Mouse (Mus musculus) brain, embryonic 14.5 days (tissue): ENCODE results near the gene Ccdc137. TPM values are rescaled to one million over a fixed set of nuclear protein-coding genes. Genes with fewer than 3 reads are reported as not detected.

ENCODE experiments used
- DNase-seq: peaks from one replicate; pipeline ENCODE4 v3.0.0-alpha.2; 2011; ENCODE audit warnings: low read depth
- CTCF ChIP-seq: fragments of 200-500 bp; IDR thresholded peaks from 2 replicates; pipeline ENCODE4 v1.5.1; 2012; ENCODE audit warnings: inconsistent platforms, mild to moderate bottlenecking, moderate library complexity, borderline replicate concordance; ENCODE audit not compliant: insufficient read depth, insufficient read length; ENCODE audit errors: extremely low read depth
- POLR2A ChIP-seq: fragments of 200-500 bp; IDR thresholded peaks from 2 replicates; pipeline ENCODE4 v1.6.1; 2012; ENCODE audit warnings: mild to moderate bottlenecking, inconsistent platforms, borderline replicate concordance; ENCODE audit not compliant: poor library complexity, insufficient read depth, insufficient read length, severe bottlenecking; ENCODE audit errors: extremely low read depth
- polyA plus RNA-seq: library from polyadenylated mRNA; depleted of rRNA; stranded (reverse); fragments of >200 nt; gene quantifications from 2 replicates; pipeline ENCODE4 v1.2.3, GENCODE M21; 2012

The Ccdc137 gene
- polyA plus RNA-seq, 1 experiment: 24.2 TPM

DNA sequence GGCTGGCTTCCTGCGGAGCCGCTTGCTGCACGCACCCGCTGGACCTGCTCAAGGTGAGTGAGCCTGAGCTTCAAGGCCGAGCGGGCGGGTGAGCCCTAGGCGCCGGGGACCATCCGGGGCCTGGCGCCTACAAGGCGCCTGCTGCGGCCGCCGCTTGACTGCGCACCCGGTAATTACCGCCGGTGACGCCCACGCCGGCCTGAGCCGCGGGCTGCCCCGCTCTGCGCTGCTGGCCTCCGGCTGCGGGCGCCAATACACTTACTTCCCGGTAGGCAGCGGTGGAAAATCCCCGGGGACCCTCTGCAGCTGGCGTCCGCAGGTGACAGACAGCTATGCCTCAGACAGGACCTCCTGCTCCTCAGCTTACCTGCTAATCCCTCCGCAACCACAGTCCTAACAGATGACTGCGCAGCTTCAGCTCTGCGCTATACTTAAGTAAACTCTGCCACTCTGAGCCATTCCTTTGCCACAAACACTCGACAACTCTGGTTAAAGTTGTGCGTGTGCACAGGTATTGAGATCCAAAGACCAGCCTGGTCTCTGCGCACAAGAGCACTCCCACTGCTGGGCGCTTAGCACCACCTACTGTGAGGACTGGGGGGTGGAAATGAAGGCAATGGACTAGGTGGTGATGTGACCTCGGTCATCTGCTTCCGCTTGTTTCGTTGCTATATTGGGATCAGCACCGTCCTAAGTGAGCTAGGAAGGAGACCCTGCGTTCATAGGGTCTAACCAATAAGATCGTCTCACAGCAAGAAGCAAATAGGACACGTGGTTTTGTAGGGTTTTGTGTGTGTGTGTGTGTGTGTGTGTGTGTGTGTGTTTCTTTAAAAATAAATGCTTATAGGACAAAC, 34.3 kb downstream of the Ccdc137 start:
- peak; percentile 69 for DNase-seq
- no peak for TF ChIP-seq POLR2A
- no peak for TF ChIP-seq CTCF

DNA sequence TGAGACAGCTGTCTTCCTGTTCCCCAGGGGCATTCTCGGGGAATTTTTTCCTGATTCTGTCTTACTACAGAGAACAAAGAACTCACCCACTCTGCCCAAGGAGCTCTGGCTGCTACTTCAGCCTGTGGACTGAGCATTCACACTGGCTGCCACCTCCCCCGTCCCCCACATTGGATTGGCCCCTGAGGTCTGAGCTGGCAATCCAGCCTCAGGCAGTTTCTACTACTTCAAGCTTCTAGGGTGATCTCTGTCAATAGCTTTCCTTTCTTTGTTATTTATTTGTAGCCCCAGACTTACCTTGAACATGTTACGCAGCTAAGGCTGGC, 34.9 kb downstream of the Ccdc137 start:
- no peak for TF ChIP-seq POLR2A
- DNase-seq: no peak

DNA sequence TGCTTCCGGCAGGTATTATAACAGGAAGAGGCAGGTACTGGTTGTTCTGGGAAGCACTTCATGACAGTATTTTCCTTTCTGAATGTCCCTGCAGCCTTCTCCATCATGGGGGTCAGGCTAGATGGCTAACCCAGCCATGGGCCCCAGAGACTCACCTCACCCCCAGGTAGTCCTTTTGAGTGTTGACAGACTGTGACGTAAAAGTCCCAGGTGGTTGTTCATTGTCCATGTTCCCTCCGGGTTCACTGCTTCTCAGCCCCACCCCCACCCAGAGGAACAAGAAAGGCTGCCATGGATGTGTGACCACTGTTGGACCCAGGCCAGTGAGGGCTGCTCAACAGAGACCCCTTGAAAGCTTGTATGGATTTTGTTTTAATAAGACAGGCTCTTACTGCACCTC, 35.4 kb downstream of the Ccdc137 start:
- TF ChIP-seq POLR2A (no peak), CTCF (no peak)
- DNase-seq: no peak

DNA sequence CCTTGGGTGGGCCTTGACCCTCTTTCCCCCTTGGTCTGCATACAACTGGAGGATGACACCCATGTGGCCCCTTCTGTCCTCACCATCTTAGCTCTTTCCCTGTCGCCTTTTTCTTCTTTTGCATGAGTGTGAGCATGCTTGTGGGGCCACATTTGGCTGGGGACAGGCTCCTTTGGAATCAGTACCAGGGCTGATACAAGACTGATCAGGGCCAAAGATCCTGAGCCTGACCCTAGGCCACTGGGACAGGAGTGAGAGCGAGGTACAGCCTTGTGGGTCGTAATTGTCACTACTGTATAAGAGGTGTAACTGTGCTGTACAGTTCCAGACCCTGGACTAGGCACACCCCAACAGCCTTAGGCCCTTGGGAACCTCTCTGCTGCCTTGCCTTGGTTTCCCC, 36.0 kb downstream of the Ccdc137 start:
- TF ChIP-seq POLR2A (no peak), CTCF (no peak)
- no peak for DNase-seq

DNA sequence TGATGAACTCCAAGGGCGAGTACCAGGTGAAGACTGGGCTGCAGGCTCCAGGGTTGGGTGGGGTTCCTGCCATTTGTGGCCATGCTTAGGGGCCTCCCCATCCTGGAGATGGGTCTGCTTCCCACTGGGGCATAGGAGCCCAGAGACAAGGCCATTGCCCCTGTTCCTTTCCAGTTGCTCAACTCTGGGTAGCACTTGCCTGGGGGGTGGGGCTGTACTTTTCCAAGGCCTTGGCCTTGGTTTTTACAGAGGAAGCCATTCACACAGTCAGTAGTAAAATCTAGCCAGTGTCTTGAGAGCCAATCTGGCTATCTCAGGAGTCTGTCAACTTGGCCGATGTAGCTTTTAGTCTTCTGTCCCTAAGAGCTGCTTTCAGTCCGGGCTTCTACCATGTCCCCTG, 39.5 kb downstream of the Ccdc137 start:
- TF ChIP-seq CTCF (no peak), POLR2A (no peak)
- DNase-seq: no peak

DNA sequence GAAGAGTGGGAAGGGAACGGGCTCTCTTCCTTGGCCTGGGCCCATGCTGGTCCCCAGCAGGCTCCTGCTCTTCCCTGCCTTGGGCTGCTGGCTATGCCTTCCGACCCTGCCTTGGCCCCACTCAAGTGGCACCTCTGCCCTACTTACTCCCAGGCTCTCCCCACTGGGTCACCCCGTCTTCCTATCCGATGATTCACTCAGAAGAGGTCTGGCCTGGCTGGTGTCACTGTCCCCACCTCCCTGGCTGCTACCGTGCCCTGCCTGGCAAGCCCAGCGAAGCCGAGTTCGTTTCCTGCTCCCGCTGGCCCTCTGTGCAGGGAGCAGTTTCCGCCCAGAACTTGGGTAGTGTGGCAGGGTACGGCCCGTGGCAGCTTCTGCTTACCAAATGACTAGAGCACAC, 40.3 kb downstream of the Ccdc137 start:
- no peak for TF ChIP-seq CTCF
- TF ChIP-seq POLR2A: no peak
- DNase-seq: no peak

DNA sequence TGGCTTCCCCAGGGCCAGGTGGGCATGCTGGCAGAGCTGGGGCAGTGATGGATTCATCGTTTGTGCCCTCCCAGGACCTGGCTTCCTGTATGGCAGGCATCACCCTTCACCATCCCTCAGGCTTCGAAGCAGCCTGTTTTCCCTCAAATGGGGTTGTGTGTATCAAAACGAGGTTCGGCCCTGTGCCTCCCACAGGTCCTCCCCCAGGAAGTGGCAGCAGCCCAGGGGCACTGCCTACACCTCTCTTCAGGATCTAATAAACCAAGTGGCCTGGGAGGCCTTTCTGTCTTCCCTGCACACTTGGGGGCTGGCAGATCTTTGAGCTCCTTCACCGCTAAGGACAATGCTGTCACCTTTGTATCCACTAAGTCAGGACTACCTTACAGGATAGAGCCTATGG, 41.0 kb downstream of the Ccdc137 start:
- DNase-seq: no peak
- TF ChIP-seq POLR2A: no peak
- no peak for TF ChIP-seq CTCF

DNA sequence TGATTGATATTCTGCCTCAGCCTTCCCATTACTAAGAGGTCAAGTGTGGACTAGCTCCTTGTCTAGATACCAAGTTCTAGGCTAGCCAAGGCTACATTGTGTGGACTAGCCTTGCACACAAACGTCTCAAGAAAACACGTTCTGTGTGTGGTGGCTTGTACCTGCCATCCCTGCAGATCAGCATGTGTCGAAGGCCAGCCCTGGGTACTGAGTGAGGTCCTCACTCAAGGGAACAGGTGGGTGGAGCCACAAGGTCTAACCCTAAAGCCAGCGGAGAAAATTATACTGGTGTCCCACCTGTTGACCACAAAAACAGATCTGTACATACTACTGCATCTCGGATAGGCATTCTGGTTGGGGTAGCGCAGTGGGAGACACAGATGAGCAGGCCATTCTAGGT, 42.0 kb downstream of the Ccdc137 start:
- DNase-seq: no peak
- TF ChIP-seq CTCF: no peak
- no peak for TF ChIP-seq POLR2A

DNA sequence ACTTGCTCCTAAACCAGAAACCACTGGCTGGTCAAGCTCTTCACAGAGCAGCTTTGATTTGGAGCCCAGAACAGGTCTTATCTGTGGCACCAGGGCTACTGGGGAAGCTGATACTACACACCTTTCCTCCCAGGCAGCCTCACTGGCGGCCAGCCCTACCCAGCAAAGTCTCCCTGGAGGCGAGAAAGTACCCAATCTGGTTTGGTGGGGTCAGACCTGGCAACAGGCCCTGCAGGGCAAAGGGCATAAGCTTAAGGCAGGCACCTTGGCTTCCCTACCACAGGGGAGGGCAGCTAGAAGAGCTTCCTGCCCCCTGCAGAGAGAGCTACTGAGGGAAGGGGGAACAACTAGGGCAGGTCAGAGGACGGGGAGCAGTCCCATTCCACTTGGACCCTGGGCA, 42.4 kb downstream of the Ccdc137 start:
- no peak for TF ChIP-seq CTCF
- no peak for TF ChIP-seq POLR2A
- DNase-seq: no peak

DNA sequence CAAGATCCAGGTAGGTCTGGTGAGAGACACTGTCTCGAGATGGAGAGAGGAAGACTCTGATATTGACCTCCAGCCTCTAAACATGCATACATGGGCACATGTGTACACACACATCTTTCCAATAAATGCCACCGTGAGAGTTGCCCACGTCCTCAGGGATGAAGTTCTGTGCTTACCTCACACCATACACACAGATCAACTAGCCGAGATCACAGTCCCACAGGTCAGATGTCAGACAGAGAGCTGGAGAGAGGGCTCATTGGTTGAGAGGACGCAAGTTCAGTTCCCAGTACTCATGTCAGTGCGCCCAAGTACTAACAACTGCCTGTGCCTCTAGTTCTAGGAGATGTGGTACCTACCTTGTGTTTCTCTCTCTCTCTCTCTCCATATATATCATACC, 43.1 kb downstream of the Ccdc137 start:
- TF ChIP-seq POLR2A: no peak
- no peak for TF ChIP-seq CTCF
- no peak for DNase-seq

DNA sequence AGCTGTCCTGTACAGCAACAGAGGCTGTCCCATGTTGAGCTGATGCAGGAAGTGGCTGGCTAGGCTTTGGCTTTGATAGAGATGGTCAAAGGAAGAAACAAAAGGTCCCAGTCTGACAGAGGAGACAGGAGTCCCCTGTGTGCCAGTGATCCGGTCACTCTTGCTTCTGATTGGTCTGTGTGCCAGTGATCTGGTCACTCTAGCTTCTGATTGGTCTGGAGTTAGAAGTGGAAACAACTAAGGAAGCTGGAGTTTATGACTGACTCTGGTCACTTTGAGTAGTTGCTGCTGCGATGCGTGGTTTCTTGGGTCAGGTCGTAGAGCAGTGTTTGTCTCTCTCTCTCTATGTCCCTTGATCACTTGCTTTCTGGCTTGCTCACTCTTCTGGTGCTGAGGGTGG, 43.8 kb downstream of the Ccdc137 start:
- no peak for DNase-seq
- TF ChIP-seq POLR2A (no peak), CTCF (no peak)

DNA sequence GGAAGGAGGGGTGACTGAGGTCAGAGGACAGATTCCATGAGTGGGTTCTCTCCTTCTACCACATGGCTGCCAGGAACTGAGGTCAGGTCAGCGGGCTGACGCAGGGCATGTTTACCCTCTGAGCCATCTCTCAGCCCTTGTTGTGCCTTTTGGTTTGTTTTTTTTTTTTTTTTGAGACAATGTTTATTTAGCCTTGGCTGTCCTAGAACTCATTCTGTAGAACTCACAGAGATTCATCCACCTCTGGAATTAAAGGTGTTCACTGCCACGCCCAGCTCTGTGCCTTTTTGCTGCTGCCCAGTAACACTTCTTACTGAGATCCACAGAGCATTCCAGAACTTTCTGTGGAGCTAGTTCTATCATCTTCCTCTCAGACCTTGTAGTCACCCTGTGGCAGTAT, 47.7 kb downstream of the Ccdc137 start:
- no peak for DNase-seq
- TF ChIP-seq POLR2A (no peak), CTCF (no peak)

DNA sequence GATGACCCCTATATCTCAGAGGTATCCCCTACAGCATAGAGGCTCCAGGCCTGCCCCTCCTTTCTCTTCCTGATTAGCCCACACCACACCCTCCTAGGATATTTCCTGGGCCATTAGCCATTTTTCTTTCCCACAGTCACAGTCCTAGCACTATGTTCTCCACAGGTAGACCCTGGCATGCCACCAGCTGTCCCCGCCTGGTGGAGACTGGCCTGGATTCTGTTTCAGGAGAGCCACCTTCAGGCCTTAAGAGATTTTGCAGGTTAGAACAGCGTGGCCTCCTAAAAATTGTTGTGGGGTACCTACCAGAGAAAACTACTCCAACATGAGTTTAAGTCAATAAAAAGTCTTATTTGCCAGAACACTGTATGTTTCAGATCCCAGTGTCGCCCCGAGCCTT, 49.0 kb downstream of the Ccdc137 start:
- DNase-seq: no peak
- TF ChIP-seq POLR2A (no peak), CTCF (peak; percentile 28; the same call in 1 of the 2 replicates)
